Mouse (Mus musculus) hindbrain, embryonic 16.5 days (tissue): ENCODE data around the gene Fam160b1. TPM values are rescaled to one million over a fixed set of nuclear protein-coding genes. Genes with fewer than 3 reads are reported as not detected.

Source experiments
- ATAC-seq: fragments of 200-750 bp; cut with Nextera tagmentation; 2 replicates; pipeline ENCODE4 v1.8.0; 2017; ENCODE audit warnings: moderate TSS enrichment, moderate library complexity
- H3K27ac ChIP-seq: fragments of 300-500 bp; sonication (generic); 2 replicates; pipeline ENCODE4 v1.5.1; 2014; ENCODE audit warnings: low read depth, mild to moderate bottlenecking, control low read depth, low read length, moderate library complexity
- H3K27me3 ChIP-seq: fragments of 300-500 bp; sonication (generic); replicated peaks from 2 replicates; pipeline ENCODE4 v1.6.1; 2014; ENCODE audit warnings: low read length; ENCODE audit not compliant: control insufficient read depth, insufficient read depth
- H3K36me3 ChIP-seq: fragments of 300-500 bp; sonication (generic); 2 replicates; pipeline ENCODE4 v1.6.1; 2014; ENCODE audit warnings: mild to moderate bottlenecking, low read length, moderate library complexity, mixed read lengths; ENCODE audit not compliant: control insufficient read depth, insufficient read depth
- H3K4me1 ChIP-seq: fragments of 300-500 bp; sonication (generic); 2 replicates; pipeline ENCODE4 v1.6.1; 2014; ENCODE audit warnings: low read depth, low read length; ENCODE audit not compliant: control insufficient read depth, insufficient read depth
- H3K4me2 ChIP-seq: fragments of 300-500 bp; sonication (generic); 2 replicates; pipeline ENCODE4 v1.6.1; 2014; ENCODE audit warnings: mild to moderate bottlenecking, low read length, control low read depth, moderate library complexity
- H3K4me3 ChIP-seq: fragments of 300-500 bp; sonication (generic); 2 replicates; pipeline ENCODE4 v1.5.1; 2014; ENCODE audit warnings: mild to moderate bottlenecking, low read length, control low read depth, moderate library complexity
- H3K9ac ChIP-seq: fragments of 300-500 bp; sonication (generic); 2 replicates; pipeline ENCODE4 v1.6.1; 2014; ENCODE audit warnings: low read depth, mild to moderate bottlenecking, control low read depth, low read length, moderate library complexity
- H3K9me3 ChIP-seq: fragments of 300-500 bp; sonication (generic); 2 replicates; pipeline ENCODE4 v1.6.1; 2014; ENCODE audit warnings: mild to moderate bottlenecking, low read length, moderate library complexity; ENCODE audit not compliant: control insufficient read depth
- WGBS: fragments of 180-500 bp; shearing (Covaris S2); extraction: QIAGEN DNeasy Blood & Tissue Kit; methylation state at CpG from one replicate; pipeline ENCODE4 v1.1.7; 2014; 5-methylcytosine and 5-hydroxymethylcytosine counted together
- polyA plus RNA-seq: library from polyadenylated mRNA; unstranded; fragments of >200 nt; fragmentation: Nextera tagmentation; extraction: Ambion mirVana; gene quantifications from 2 replicates; pipeline ENCODE4 v1.2.1, GENCODE M21; 2015

Fam160b1 gene
- polyA plus RNA-seq, 1 experiment from 2014 or later = 11.2 TPM

GRCm38 (mm10) chr19:57339281-57339864 is 21.1 kb upstream of the Fam160b1 start:
- ATAC-seq = no peak
- Histone ChIP-seq H3K4me2 (no peak overlapping the region), H3K9ac (no peak overlapping the region), H3K4me1 (no peaks in the 10 kb centered on the region), H3K27ac (no peak overlapping the region), H3K9me3 (no peaks in the 10 kb centered on the region), H3K27me3 (no peaks in the 10 kb centered on the region), H3K4me3 (no peak overlapping the region), H3K36me3 (no peaks in the 10 kb centered on the region)
- 83% methylated on average over 13 of the region's 13 CpGs for WGBS

GRCm38 (mm10) chr19:57340900-57341742 is 19.4 kb upstream of the Fam160b1 start:
- H3K4me2 ChIP-seq = no peak overlapping the region
- H3K9me3 ChIP-seq = no peaks in the 10 kb centered on the region
- no peak overlapping the region for H3K4me3 ChIP-seq
- H3K36me3 ChIP-seq = no peaks in the 10 kb centered on the region
- WGBS = 85% methylated on average over 8 of the region's 8 CpGs
- no peaks in the 10 kb centered on the region for H3K27me3 ChIP-seq
- no peak overlapping the region for H3K9ac ChIP-seq
- no peak overlapping the region for H3K27ac ChIP-seq
- no peak for ATAC-seq
- no peaks in the 10 kb centered on the region for H3K4me1 ChIP-seq

DNA sequence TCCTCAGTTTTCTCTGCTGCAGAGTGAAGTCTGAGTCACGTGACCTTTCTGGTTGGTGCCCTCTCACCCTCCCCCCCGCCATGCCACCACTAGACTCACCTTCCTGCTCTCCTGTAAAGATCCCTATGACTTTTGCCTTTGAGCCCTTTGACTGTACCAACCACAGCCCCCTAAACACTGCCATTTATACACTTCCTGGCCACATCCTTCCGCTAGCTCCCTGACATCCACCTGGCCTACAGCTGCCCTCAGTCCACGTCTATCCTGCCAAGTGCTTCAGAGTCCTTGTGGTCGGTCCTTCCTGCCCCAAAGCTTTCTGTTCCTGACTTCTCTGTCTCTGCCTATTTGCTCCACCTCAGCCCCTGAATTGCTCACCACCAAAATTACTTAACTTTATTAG is 16.6 kb upstream of the Fam160b1 start:
- Histone ChIP-seq H3K9ac (no peak overlapping the region), H3K27ac (no peak overlapping the region), H3K4me2 (no peak overlapping the region), H3K36me3 (no peaks in the 10 kb centered on the region), H3K4me3 (no peak overlapping the region), H3K9me3 (0 out of 2 replicates have a peak, but pooled peaks cover 2% of the 10 kb centered on the region), H3K4me1 (no peaks in the 10 kb centered on the region), H3K27me3 (no peaks in the 10 kb centered on the region)
- no peak for ATAC-seq
- 88% methylated on average over 5 of the region's 5 CpGs for WGBS

DNA sequence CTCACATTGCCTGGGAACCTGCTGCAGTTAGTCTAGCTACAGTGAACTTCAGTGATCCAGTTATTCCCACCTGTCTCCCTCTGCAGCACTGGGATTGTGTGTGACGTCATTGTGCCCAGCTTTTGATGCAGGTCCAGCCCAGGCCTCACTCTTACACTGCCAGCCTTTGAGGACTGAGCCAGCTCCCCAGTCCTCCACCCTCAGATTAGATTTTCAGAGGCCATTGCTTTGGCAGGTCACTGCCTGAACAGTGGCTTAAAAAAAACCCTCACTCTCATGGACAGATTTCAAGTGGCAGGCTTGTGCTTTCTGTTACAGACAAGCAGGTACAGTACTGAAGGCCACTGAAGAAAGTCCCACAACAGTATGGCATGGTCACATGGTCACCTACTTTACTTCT is 15.8 kb upstream of the Fam160b1 start:
- Histone ChIP-seq H3K4me1 (no peaks in the 10 kb centered on the region), H3K4me3 (no peak overlapping the region), H3K9ac (no peak overlapping the region), H3K27ac (no peak overlapping the region), H3K36me3 (no peaks in the 10 kb centered on the region), H3K27me3 (no peaks in the 10 kb centered on the region), H3K9me3 (0 out of 2 replicates have a peak, but pooled peaks cover 2% of the 10 kb centered on the region), H3K4me2 (no peak overlapping the region)
- 86% methylated on average over 1 of the region's 1 CpGs for WGBS
- ATAC-seq = no peak

DNA sequence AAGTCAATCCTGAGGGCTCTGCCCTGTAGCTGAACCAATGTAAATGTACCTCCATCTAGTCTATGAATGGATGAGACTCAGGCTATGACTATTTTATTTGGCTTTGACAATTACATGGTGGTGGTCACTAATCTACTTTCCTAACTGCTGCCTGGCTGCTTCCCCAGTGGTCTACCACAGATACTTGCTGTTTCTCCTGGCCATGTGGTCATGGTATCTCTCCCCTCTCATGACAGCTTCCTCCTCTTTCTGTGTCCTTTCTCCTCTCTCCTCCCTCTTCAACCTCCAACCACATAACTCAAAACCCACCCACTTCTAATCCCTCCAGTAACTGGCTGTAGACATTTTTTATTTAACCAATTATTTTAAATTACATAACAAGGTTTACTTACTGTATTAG is 11.4 kb upstream of the Fam160b1 start:
- Histone ChIP-seq H3K4me2 (no peak overlapping the region), H3K36me3 (no peaks in the 10 kb centered on the region), H3K9me3 (0 out of 2 replicates have a peak, but pooled peaks cover 2% of the 10 kb centered on the region), H3K9ac (no peak overlapping the region), H3K4me1 (no peaks in the 10 kb centered on the region), H3K4me3 (no peak overlapping the region), H3K27ac (no peak overlapping the region), H3K27me3 (no peaks in the 10 kb centered on the region)
- no peak for ATAC-seq

DNA sequence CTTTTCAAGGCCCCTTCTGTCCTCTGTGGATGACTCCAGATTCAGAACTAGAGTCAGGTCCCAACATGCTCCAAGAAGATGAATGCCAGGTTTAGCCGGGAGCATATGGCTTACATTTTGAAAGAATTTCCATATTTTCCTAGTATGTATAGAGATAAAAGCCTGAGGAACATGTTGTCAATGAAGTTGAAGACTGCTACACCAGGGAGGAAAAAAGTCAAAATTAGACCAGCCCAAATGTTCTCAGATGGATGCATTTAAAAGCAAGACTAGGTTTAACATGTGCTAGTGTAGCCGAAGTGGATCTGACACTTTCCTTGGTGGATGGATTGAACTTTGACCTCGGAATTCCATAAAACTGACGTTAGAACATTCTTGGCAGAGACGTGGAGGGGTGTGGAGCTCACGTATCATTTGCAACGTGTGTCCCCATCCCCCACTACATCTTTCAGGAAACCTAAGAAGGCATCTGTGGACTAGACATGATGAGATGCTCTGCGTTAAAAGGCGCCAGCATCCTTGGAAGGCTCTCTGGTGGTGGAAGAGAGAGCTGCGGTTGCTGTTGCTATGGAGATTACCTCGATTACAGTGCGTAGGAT is 8.0 kb upstream of the Fam160b1 start:
- H3K27me3 ChIP-seq = no peaks in the 10 kb centered on the region
- H3K27ac ChIP-seq = no peak overlapping the region
- no peaks in the 10 kb centered on the region for H3K36me3 ChIP-seq
- H3K9ac ChIP-seq = no peak overlapping the region
- no peaks in the 10 kb centered on the region for H3K4me1 ChIP-seq
- no peak overlapping the region for H3K4me2 ChIP-seq
- no peak overlapping the region for H3K4me3 ChIP-seq
- 89% methylated on average over 12 of the region's 12 CpGs for WGBS
- ATAC-seq = no peak
- no peaks in the 10 kb centered on the region for H3K9me3 ChIP-seq

GRCm38 (mm10) chr19:57353228-57353627 is 7.3 kb upstream of the Fam160b1 start:
- Histone ChIP-seq H3K9ac (no peak overlapping the region), H3K27ac (no peak overlapping the region), H3K36me3 (no peaks in the 10 kb centered on the region), H3K9me3 (no peaks in the 10 kb centered on the region), H3K4me3 (no peak overlapping the region), H3K4me2 (no peak overlapping the region), H3K4me1 (no peaks in the 10 kb centered on the region), H3K27me3 (no peaks in the 10 kb centered on the region)
- WGBS = 67% methylated on average over 10 of the region's 10 CpGs
- ATAC-seq = no peak

DNA sequence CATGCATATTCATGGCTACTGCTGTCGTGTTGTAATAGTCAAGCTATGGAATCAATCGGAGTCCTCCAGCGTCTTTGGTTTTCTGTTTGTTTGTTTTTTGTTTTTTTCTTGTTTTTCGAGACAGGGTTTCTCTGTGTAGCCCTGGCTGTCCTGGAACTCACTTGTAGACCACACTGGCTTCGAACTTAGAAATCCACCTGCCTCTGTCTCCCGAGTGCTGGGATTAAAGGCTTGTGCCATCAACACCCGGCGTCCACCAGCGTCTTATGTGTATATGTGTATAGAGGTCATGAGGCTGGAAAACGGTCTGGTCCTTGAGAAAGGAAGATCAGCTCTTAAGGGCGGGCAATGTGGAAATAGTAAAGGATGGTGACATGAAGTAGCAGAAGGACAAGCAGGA is 6.4 kb upstream of the Fam160b1 start:
- no peak for ATAC-seq
- Histone ChIP-seq H3K4me3 (no peak overlapping the region), H3K4me2 (no peak overlapping the region), H3K27ac (no peak overlapping the region), H3K36me3 (no peaks in the 10 kb centered on the region), H3K9ac (no peak overlapping the region), H3K4me1 (peaks cover 1% of the 10 kb centered on the region; the same call in 1 of the 2 replicates), H3K27me3 (no peaks in the 10 kb centered on the region), H3K9me3 (no peaks in the 10 kb centered on the region)
- WGBS = 90% methylated on average over 11 of the region's 11 CpGs

- Histone ChIP-seq H3K36me3 (no peaks in the 10 kb centered on the region), H3K27me3 (no peaks in the 10 kb centered on the region), H3K4me2 (no peak overlapping the region), H3K9ac (no peak overlapping the region), H3K4me1 (peaks cover 3% of the 10 kb centered on the region; the same call in 1 of the 2 replicates), H3K9me3 (no peaks in the 10 kb centered on the region), H3K4me3 (no peak overlapping the region), H3K27ac (no peak overlapping the region)
- ATAC-seq = no peak
- 89% methylated on average over 6 of the region's 6 CpGs for WGBS
Observed at GRCm38 (mm10) chr19:57354715-57355114, 5.8 kb upstream of the Fam160b1 start.
